Mouse (Mus musculus): ENCODE results near the gene Zfp748. TPM values are rescaled to one million over a fixed set of nuclear protein-coding genes. Genes with fewer than 3 reads are reported as not detected.

The Zfp748 gene
- total RNA-seq (2021), result 10 to 100 TPM in 1 of 2 experiments, 1 to 10 TPM in 1; 8.3 to 10.0 TPM

- intact Hi-C loops (cut with DNase I), result loop anchor here (1.0 to 5.0 kb wide), 2 partner anchors 27 to 54 kb away; partner anchors contain the start of genes Gm26965, Zfp729b and Zfp87
- no peak for DNase-seq (ENCODE audit: low spot score in 2 of 2)
Measured at GRCm38 (mm10) chr13:67553730-67554129, at the start of gene Zfp748. Gene Zfp748 (minus strand): TSS chr13:67553830.

- intact Hi-C loops (cut with DNase I), result no loop called here
- no peak for DNase-seq (ENCODE audit: low spot score in 2 of 2)
Measured at GRCm38 (mm10) chr13:67572591-67573189, 19.1 kb upstream of the Zfp748 start.

GRCm38 (mm10) chr13:67552505-67553346, 904 bp downstream of the Zfp748 start:
- peak; percentile 92 to 96 for DNase-seq (ENCODE audit: low spot score in 2 of 2)
- intact Hi-C loops (cut with DNase I), result loop anchor here (1.0 to 5.0 kb wide), 2 partner anchors 26 to 55 kb away; partner anchors contain the start of genes Gm26965, Zfp729b and Zfp87

- intact Hi-C loops (cut with DNase I), result no loop called here
- no peak for DNase-seq (ENCODE audit: low spot score in 2 of 2)
Measured at GRCm38 (mm10) chr13:67545941-67546340, 7.7 kb downstream of the Zfp748 start.

GRCm38 (mm10) chr13:67527049-67527730, 26.4 kb downstream of the Zfp748 start:
- no peak for DNase-seq (ENCODE audit: low spot score in 2 of 2)
- intact Hi-C loops (cut with DNase I), result no loop called here

GRCm38 (mm10) chr13:67525753-67526410, 27.7 kb downstream of the Zfp748 start, which contains the start of the genes Gm26965 and Zfp87:
Gene Gm26965 (minus strand): TSS chr13:67526151.
Gene Zfp87 (minus strand): TSS chr13:67526177.
- intact Hi-C loops (cut with DNase I), result loop anchor here (1.0 kb wide), 2 partner anchors 27 to 42 kb away; partner anchors contain the start of genes Zfp748 and Zfp874b

GRCm38 (mm10) chr13:67500908-67501307, 52.7 kb downstream of the Zfp748 start:
- intact Hi-C loops (cut with DNase I), result loop anchor here (1.0 kb wide), 1 partner anchor 17 kb away; the partner anchor contains the start of gene Zfp874b
- DNase-seq (ENCODE audit: low spot score in 2 of 2), result no peak

More at GRCm38 (mm10) chr13:67525753-67526410, 27.7 kb downstream of the Zfp748 start, which contains the start of the genes Gm26965 and Zfp87:
- peak; percentile 95 to 97 for DNase-seq (ENCODE audit: low spot score in 2 of 2)

GRCm38 (mm10) chr13:67500084-67500719, 53.4 kb downstream of the Zfp748 start, which contains the start of gene Zfp58:
Gene Zfp58 (minus strand): TSS chr13:67500555.
- intact Hi-C loops (cut with DNase I), result loop anchor here (1.0 kb wide), 1 partner anchor 16 kb away; the partner anchor contains the start of gene Zfp874b
- DNase-seq (ENCODE audit: low spot score in 2 of 2), result peak; percentile 87 to 96

GRCm38 (mm10) chr13:67495631-67496030, 58.0 kb downstream of the Zfp748 start:
- intact Hi-C loops (cut with DNase I), result no loop called here
- no peak for DNase-seq (ENCODE audit: low spot score in 2 of 2)

Other genes with a start within 250 kb of the Zfp748 start
- 1 to 10 TPM; 5.5 to 5.8 TPM for gene Zfp457, start 247.3 kb downstream of the Zfp748 start, total RNA-seq (2021)
- 1 to 10 TPM; 2.6 to 3.0 TPM for gene Zfp595, start 221.3 kb downstream of the Zfp748 start, total RNA-seq (2021)
- gene Gm28044, start 193.3 kb downstream of the Zfp748 start, total RNA-seq (2021), result 1 to 10 TPM; 1.0 to 1.1 TPM
- gene Zfp953, start 193.2 kb downstream of the Zfp748 start, total RNA-seq (2021), result under 1 TPM; 0.85 to 0.89 TPM
- gene Gm28041, start 178.1 kb downstream of the Zfp748 start, total RNA-seq (2021), result not detected
- gene Zfp456, start 178.0 kb downstream of the Zfp748 start, total RNA-seq (2021), result under 1 TPM; 0.87 to 0.92 TPM
- gene Zfp429, start 154.0 kb downstream of the Zfp748 start, total RNA-seq (2021), result 1 to 10 TPM; 1.7 to 2.4 TPM
- gene Zfp459, start 132.4 kb downstream of the Zfp748 start, total RNA-seq (2021), result 1 to 10 TPM; 3.6 to 9.4 TPM
- 10 to 100 TPM; 10.8 to 14.1 TPM for gene Zfp874a, start 102.2 kb downstream of the Zfp748 start, total RNA-seq (2021)
- 10 to 100 TPM; 17.7 to 19.4 TPM for gene Zfp874b, start 69.6 kb downstream of the Zfp748 start, total RNA-seq (2021)
- 1 to 10 TPM; 6.0 to 8.1 TPM for gene Zfp58, start 53.3 kb downstream of the Zfp748 start, total RNA-seq (2021)
- gene Gm26965, start 27.7 kb downstream of the Zfp748 start, total RNA-seq (2021), result not detected
- 10 to 100 TPM; 20.3 to 22.9 TPM for gene Zfp87, start 27.7 kb downstream of the Zfp748 start, total RNA-seq (2021)
- gene Zfp729b, start 55.9 kb upstream of the Zfp748 start, total RNA-seq (2021), result 1 to 10 TPM; 8.1 to 8.7 TPM
- gene Gm49345, start 83.9 kb upstream of the Zfp748 start, total RNA-seq (2021), result 1 to 10 TPM; 1.2 to 1.8 TPM
- 10 to 100 TPM in 1 of 2 experiments, 1 to 10 TPM in 1; 8.7 to 10.3 TPM for gene Zfp729a, start 84.0 kb upstream of the Zfp748 start, total RNA-seq (2021)
- gene Zfp738, start 133.2 kb upstream of the Zfp748 start, total RNA-seq (2021), result 10 to 100 TPM; 25.0 to 25.9 TPM
- gene Zfp65, start 175.3 kb upstream of the Zfp748 start, total RNA-seq (2021), result 10 to 100 TPM; 13.2 to 13.3 TPM
- gene Zfp85, start 201.4 kb upstream of the Zfp748 start, total RNA-seq (2021), result 1 to 10 TPM; 5.4 to 6.4 TPM
- gene Zfp493, start 225.9 kb upstream of the Zfp748 start, total RNA-seq (2021), result 1 to 10 TPM; 4.1 to 4.4 TPM